Mouse (Mus musculus) forebrain, embryonic 11.5 days (tissue): ENCODE data around the gene Reln. TPM values are rescaled to one million over a fixed set of nuclear protein-coding genes. Genes with fewer than 3 reads are reported as not detected.
A peak's percentile ranks its signal among the peaks of the same experiment; 100 is the strongest.

ENCODE experiments used
- ATAC-seq: fragments of 200-750 bp; cut with Nextera tagmentation; replicated peaks from 2 replicates; pipeline ENCODE4 v1.8.0; 2017; ENCODE audit warnings: moderate TSS enrichment; ENCODE audit not compliant: low FRiP score
- DNase-seq: peaks from one replicate; pipeline ENCODE4 v3.0.0-alpha.2; 2017; ENCODE audit warnings: low spot score
- H3K27ac ChIP-seq: fragments of 300-500 bp; sonication (generic); 2 replicates; pipeline ENCODE4 v1.5.1; 2014; ENCODE audit warnings: low read depth, low read length
- H3K27me3 ChIP-seq: fragments of 300-500 bp; sonication (generic); 2 replicates; pipeline ENCODE4 v1.6.1; 2014; ENCODE audit warnings: mild to moderate bottlenecking, low read length, mixed read lengths; ENCODE audit not compliant: control insufficient read depth, insufficient read depth
- H3K36me3 ChIP-seq: fragments of 300-500 bp; sonication (generic); 2 replicates; pipeline ENCODE4 v1.6.1; 2014; ENCODE audit warnings: mild to moderate bottlenecking, low read length, moderate library complexity, mixed read lengths; ENCODE audit not compliant: control insufficient read depth, insufficient read depth
- H3K4me1 ChIP-seq: fragments of 300-500 bp; sonication (generic); replicated peaks from 2 replicates; pipeline ENCODE4 v1.6.1; 2014; ENCODE audit warnings: low read length, mixed read lengths; ENCODE audit not compliant: control insufficient read depth, insufficient read depth
- H3K4me2 ChIP-seq: fragments of 300-500 bp; sonication (generic); 2 replicates; pipeline ENCODE4 v1.6.1; 2014; ENCODE audit warnings: low read depth, mild to moderate bottlenecking, low read length, moderate library complexity, mixed read lengths; ENCODE audit not compliant: severe bottlenecking
- H3K4me3 ChIP-seq: fragments of 300-500 bp; sonication (generic); 2 replicates; pipeline ENCODE4 v1.5.1; 2014; ENCODE audit warnings: low read depth, low read length
- H3K9ac ChIP-seq: fragments of 300-500 bp; sonication (generic); 2 replicates; pipeline ENCODE4 v1.6.1; 2014; ENCODE audit warnings: low read length
- H3K9me3 ChIP-seq: fragments of 300-500 bp; sonication (generic); 2 replicates; pipeline ENCODE4 v1.6.1; 2016; ENCODE audit warnings: low read length, mixed read lengths; ENCODE audit not compliant: control insufficient read depth
- WGBS: fragments of 180-500 bp; shearing (Covaris S2); extraction: QIAGEN DNeasy Blood & Tissue Kit; methylation state at CpG from one replicate; pipeline ENCODE4 v1.1.7; 2014; 5-methylcytosine and 5-hydroxymethylcytosine counted together
- polyA plus RNA-seq: library from polyadenylated mRNA; unstranded; fragments of >200 nt; fragmentation: Nextera tagmentation; extraction: Ambion mirVana; gene quantifications from 2 replicates; pipeline ENCODE4 v1.2.1, GENCODE M21; 2014

Reln gene
- polyA plus RNA-seq, 1 experiment from 2014 or later, result 15.1 TPM

- Histone ChIP-seq H3K27me3 (peaks cover 43% of the 10 kb centered on the region), H3K4me1 (peaks cover 4% of the 10 kb centered on the region), H3K36me3 (no peaks in the 10 kb centered on the region), H3K4me3 (peak overlapping the region; percentile 54), H3K27ac (no peak overlapping the region), H3K9me3 (no peaks in the 10 kb centered on the region), H3K4me2 (peak overlapping the region; percentile 99), H3K9ac (peak overlapping the region; percentile 61; the same call in 1 of the 2 replicates)
- ATAC-seq (no peak), DNase-seq (no peak)
- WGBS, result 2% methylated on average over 10 of the region's 10 CpGs
Measured at GRCm38 (mm10) chr5:22343536-22343842, 1.0 kb downstream of the Reln start.

- DNase-seq (no peak), ATAC-seq (no peak)
- H3K4me2 ChIP-seq, result 0 out of 2 replicates have a peak overlapping the region, but pooled peaks have one; percentile 15
- WGBS, result 69% methylated on average over 7 of the region's 7 CpGs
- H3K9me3 ChIP-seq, result no peaks in the 10 kb centered on the region
- H3K36me3 ChIP-seq, result no peaks in the 10 kb centered on the region
- H3K4me1 ChIP-seq, result peaks cover 4% of the 10 kb centered on the region
- H3K27me3 ChIP-seq, result peaks cover 43% of the 10 kb centered on the region
- H3K4me3 ChIP-seq, result no peak overlapping the region
- no peak overlapping the region for H3K27ac ChIP-seq
- no peak overlapping the region for H3K9ac ChIP-seq
Measured at GRCm38 (mm10) chr5:22342461-22342860, 2.0 kb downstream of the Reln start.

GRCm38 (mm10) chr5:22340991-22341390, 3.5 kb downstream of the Reln start:
- no peak overlapping the region for H3K27ac ChIP-seq
- no peak overlapping the region for H3K4me2 ChIP-seq
- H3K27me3 ChIP-seq, result peaks cover 34% of the 10 kb centered on the region
- H3K9ac ChIP-seq, result no peak overlapping the region
- no peaks in the 10 kb centered on the region for H3K36me3 ChIP-seq
- DNase-seq, result no peak
- peaks cover 4% of the 10 kb centered on the region for H3K4me1 ChIP-seq
- 90% methylated on average over 8 of the region's 8 CpGs for WGBS
- no peak overlapping the region for H3K4me3 ChIP-seq
- no peak for ATAC-seq
- H3K9me3 ChIP-seq, result no peaks in the 10 kb centered on the region

GRCm38 (mm10) chr5:22335408-22335807, 9.1 kb downstream of the Reln start:
- 75% methylated on average over 3 of the region's 3 CpGs for WGBS
- H3K27ac ChIP-seq, result no peak overlapping the region
- no peak overlapping the region for H3K9ac ChIP-seq
- no peaks in the 10 kb centered on the region; the same call in 1 of the 2 replicates for H3K9me3 ChIP-seq
- no peak for ATAC-seq
- H3K4me3 ChIP-seq, result no peak overlapping the region
- no peaks in the 10 kb centered on the region for H3K36me3 ChIP-seq
- H3K4me1 ChIP-seq, result no peaks in the 10 kb centered on the region
- H3K27me3 ChIP-seq, result no peaks in the 10 kb centered on the region
- no peak for DNase-seq
- H3K4me2 ChIP-seq, result no peak overlapping the region

GRCm38 (mm10) chr5:22330802-22331201, 13.7 kb downstream of the Reln start:
- Histone ChIP-seq H3K27me3 (no peaks in the 10 kb centered on the region), H3K9me3 (no peaks in the 10 kb centered on the region; the same call in 1 of the 2 replicates), H3K4me2 (no peak overlapping the region), H3K27ac (no peak overlapping the region), H3K4me3 (no peak overlapping the region), H3K36me3 (no peaks in the 10 kb centered on the region), H3K4me1 (no peaks in the 10 kb centered on the region), H3K9ac (no peak overlapping the region)
- DNase-seq, result no peak
- ATAC-seq, result no peak
- 85% methylated on average over 5 of the region's 5 CpGs for WGBS

GRCm38 (mm10) chr5:22328431-22329359, 15.8 kb downstream of the Reln start:
- no peak overlapping the region for H3K4me2 ChIP-seq
- H3K4me3 ChIP-seq, result no peak overlapping the region
- ATAC-seq, result no peak
- WGBS, result 88% methylated on average over 8 of the region's 8 CpGs
- H3K4me1 ChIP-seq, result no peaks in the 10 kb centered on the region
- no peak overlapping the region for H3K27ac ChIP-seq
- no peak overlapping the region for H3K9ac ChIP-seq
- H3K9me3 ChIP-seq, result no peaks in the 10 kb centered on the region; the same call in 1 of the 2 replicates
- no peaks in the 10 kb centered on the region for H3K36me3 ChIP-seq
- no peak for DNase-seq
- no peaks in the 10 kb centered on the region for H3K27me3 ChIP-seq

GRCm38 (mm10) chr5:22327170-22327569, 17.3 kb downstream of the Reln start:
- H3K4me2 ChIP-seq, result no peak overlapping the region
- H3K4me1 ChIP-seq, result no peaks in the 10 kb centered on the region
- no peaks in the 10 kb centered on the region for H3K9me3 ChIP-seq
- DNase-seq (peak; percentile 60), ATAC-seq (no peak)
- H3K4me3 ChIP-seq, result no peak overlapping the region
- H3K27ac ChIP-seq, result no peak overlapping the region
- H3K9ac ChIP-seq, result no peak overlapping the region
- H3K36me3 ChIP-seq, result no peaks in the 10 kb centered on the region
- 87% methylated on average over 3 of the region's 3 CpGs for WGBS
- no peaks in the 10 kb centered on the region for H3K27me3 ChIP-seq

GRCm38 (mm10) chr5:22323801-22324200, 20.7 kb downstream of the Reln start:
- no peak overlapping the region for H3K27ac ChIP-seq
- no peaks in the 10 kb centered on the region for H3K36me3 ChIP-seq
- no peaks in the 10 kb centered on the region for H3K9me3 ChIP-seq
- 90% methylated on average over 1 of the region's 1 CpGs for WGBS
- no peak overlapping the region for H3K9ac ChIP-seq
- no peak overlapping the region for H3K4me2 ChIP-seq
- ATAC-seq (no peak), DNase-seq (no peak)
- no peak overlapping the region for H3K4me3 ChIP-seq
- no peaks in the 10 kb centered on the region for H3K4me1 ChIP-seq
- H3K27me3 ChIP-seq, result no peaks in the 10 kb centered on the region

- no peak overlapping the region for H3K4me2 ChIP-seq
- H3K4me3 ChIP-seq, result no peak overlapping the region
- H3K4me1 ChIP-seq, result no peaks in the 10 kb centered on the region
- no peak overlapping the region for H3K27ac ChIP-seq
- no peaks in the 10 kb centered on the region for H3K36me3 ChIP-seq
- no peak overlapping the region for H3K9ac ChIP-seq
- DNase-seq, result no peak
- no peaks in the 10 kb centered on the region for H3K27me3 ChIP-seq
- ATAC-seq, result no peak
- 97% methylated on average over 1 of the region's 1 CpGs for WGBS
- H3K9me3 ChIP-seq, result no peaks in the 10 kb centered on the region
Measured at GRCm38 (mm10) chr5:22317807-22318206, 26.7 kb downstream of the Reln start.
